Mouse (Mus musculus) hindbrain, embryonic 16.5 days (tissue): ENCODE results near the gene Bpifb5. TPM values are rescaled to one million over a fixed set of nuclear protein-coding genes. Genes with fewer than 3 reads are reported as not detected.
"Not testable (repeated sequence)": the region's sequence is repeated elsewhere in the genome, so short reads cannot be mapped to it uniquely, and the experiment has no call there.

ENCODE experiments used
- ATAC-seq: fragments of 200-750 bp; cut with Nextera tagmentation; 2 replicates; pipeline ENCODE4 v1.8.0; 2017; ENCODE audit warnings: moderate TSS enrichment, moderate library complexity
- H3K27ac ChIP-seq: fragments of 300-500 bp; sonication (generic); 2 replicates; pipeline ENCODE4 v1.5.1; 2014; ENCODE audit warnings: low read depth, mild to moderate bottlenecking, control low read depth, low read length, moderate library complexity
- H3K27me3 ChIP-seq: fragments of 300-500 bp; sonication (generic); replicated peaks from 2 replicates; pipeline ENCODE4 v1.6.1; 2014; ENCODE audit warnings: low read length; ENCODE audit not compliant: control insufficient read depth, insufficient read depth
- H3K36me3 ChIP-seq: fragments of 300-500 bp; sonication (generic); 2 replicates; pipeline ENCODE4 v1.6.1; 2014; ENCODE audit warnings: mild to moderate bottlenecking, low read length, moderate library complexity, mixed read lengths; ENCODE audit not compliant: control insufficient read depth, insufficient read depth
- H3K4me1 ChIP-seq: fragments of 300-500 bp; sonication (generic); 2 replicates; pipeline ENCODE4 v1.6.1; 2014; ENCODE audit warnings: low read depth, low read length; ENCODE audit not compliant: control insufficient read depth, insufficient read depth
- H3K4me2 ChIP-seq: fragments of 300-500 bp; sonication (generic); 2 replicates; pipeline ENCODE4 v1.6.1; 2014; ENCODE audit warnings: mild to moderate bottlenecking, low read length, control low read depth, moderate library complexity
- H3K4me3 ChIP-seq: fragments of 300-500 bp; sonication (generic); 2 replicates; pipeline ENCODE4 v1.5.1; 2014; ENCODE audit warnings: mild to moderate bottlenecking, low read length, control low read depth, moderate library complexity
- H3K9ac ChIP-seq: fragments of 300-500 bp; sonication (generic); 2 replicates; pipeline ENCODE4 v1.6.1; 2014; ENCODE audit warnings: low read depth, mild to moderate bottlenecking, control low read depth, low read length, moderate library complexity
- H3K9me3 ChIP-seq: fragments of 300-500 bp; sonication (generic); 2 replicates; pipeline ENCODE4 v1.6.1; 2014; ENCODE audit warnings: mild to moderate bottlenecking, low read length, moderate library complexity; ENCODE audit not compliant: control insufficient read depth
- WGBS: fragments of 180-500 bp; shearing (Covaris S2); extraction: QIAGEN DNeasy Blood & Tissue Kit; methylation state at CpG from one replicate; pipeline ENCODE4 v1.1.7; 2014; 5-methylcytosine and 5-hydroxymethylcytosine counted together
- polyA plus RNA-seq: library from polyadenylated mRNA; unstranded; fragments of >200 nt; fragmentation: Nextera tagmentation; extraction: Ambion mirVana; gene quantifications from 2 replicates; pipeline ENCODE4 v1.2.1, GENCODE M21; 2015

The Bpifb5 gene
- polyA plus RNA-seq, 1 experiment from 2014 or later, result 0.43 TPM

GRCm38 (mm10) chr2:154255770-154256169, 32.2 kb downstream of the Bpifb5 start:
- H3K9ac ChIP-seq, result no peak overlapping the region
- H3K27ac ChIP-seq, result no peak overlapping the region
- H3K27me3 ChIP-seq, result no peaks in the 10 kb centered on the region
- no peaks in the 10 kb centered on the region for H3K9me3 ChIP-seq
- 86% methylated on average over 4 of the region's 4 CpGs for WGBS
- H3K36me3 ChIP-seq, result no peaks in the 10 kb centered on the region
- H3K4me1 ChIP-seq, result no peaks in the 10 kb centered on the region
- no peak overlapping the region for H3K4me2 ChIP-seq
- no peak for ATAC-seq
- no peak overlapping the region for H3K4me3 ChIP-seq

DNA sequence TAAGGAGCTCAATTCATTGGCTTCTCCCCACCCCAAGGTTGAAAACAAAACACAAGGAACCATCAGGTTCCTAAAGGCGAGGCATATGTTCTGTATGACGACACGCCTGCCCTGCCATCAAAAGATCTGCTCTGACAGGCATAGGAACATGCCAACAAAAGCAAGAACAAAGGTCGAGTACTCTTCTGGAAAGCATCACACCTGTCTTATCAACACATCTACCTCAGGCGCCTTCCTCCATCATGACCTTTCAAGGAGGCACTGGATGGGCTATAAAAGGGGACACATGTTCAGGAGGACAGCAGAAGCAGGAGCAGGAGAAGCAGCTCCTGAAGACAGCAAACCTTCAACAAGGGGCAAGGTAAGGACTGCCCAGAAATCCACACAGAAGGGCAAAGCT, 34.0 kb downstream of the Bpifb5 start, which contains the start of gene Bpifb9a:
Gene Bpifb9a (plus strand): TSS at position 301 of the 400 bp plus-strand sequence.
- H3K4me2 ChIP-seq, H3K27me3 ChIP-seq, H3K9me3 ChIP-seq, H3K9ac ChIP-seq, ATAC-seq, H3K36me3 ChIP-seq, H3K27ac ChIP-seq, H3K4me1 ChIP-seq, H3K4me3 ChIP-seq: not testable (repeated sequence)
- 86% methylated on average over 5 of the region's 5 CpGs for WGBS

DNA sequence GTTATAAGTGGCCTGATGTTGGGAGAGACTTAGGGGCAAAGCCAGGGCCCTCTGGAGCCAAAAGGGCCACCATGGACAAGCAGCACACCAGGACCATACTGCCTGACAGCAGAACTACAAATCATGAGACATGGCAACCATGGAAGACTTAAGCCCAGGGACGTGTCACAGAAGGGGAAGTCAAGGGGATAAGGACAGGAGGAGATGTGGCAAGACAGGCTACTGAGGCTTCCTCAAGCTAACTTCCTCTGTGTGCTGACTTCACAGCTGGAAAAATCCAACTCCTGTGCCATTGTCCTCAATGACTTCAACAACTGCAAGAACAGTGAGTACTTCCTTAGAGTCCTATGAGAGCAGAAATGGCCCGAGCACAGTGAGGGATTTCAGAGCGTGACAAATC, 40.9 kb downstream of the Bpifb5 start:
- 67% methylated on average over 2 of the region's 3 CpGs for WGBS
- not testable (repeated sequence) for H3K27me3 ChIP-seq, H3K4me3 ChIP-seq, H3K36me3 ChIP-seq, H3K9ac ChIP-seq, H3K27ac ChIP-seq, ATAC-seq, H3K4me2 ChIP-seq, H3K9me3 ChIP-seq, H3K4me1 ChIP-seq

Other genes with a start within 250 kb of the Bpifb5 start
- not detected in 2 replicates for gene Bpifa6, start 248.8 kb upstream of the Bpifb5 start, polyA plus RNA-seq
- gene Bpifa2, start 215.5 kb upstream of the Bpifb5 start, polyA plus RNA-seq, result not detected in 2 replicates
- not detected in 2 replicates for gene Bpifa3, start 93.4 kb upstream of the Bpifb5 start, polyA plus RNA-seq
- gene Bpifa1, start 80.9 kb upstream of the Bpifb5 start, polyA plus RNA-seq, result 0.31 TPM in 1 of 2 replicates, not detected in the other
- gene Bpifa5, start 61.1 kb upstream of the Bpifb5 start, polyA plus RNA-seq, result not detected in 2 replicates
- 0.25 and 0.34 TPM in 2 replicates for gene Bpifb1, start 32.9 kb upstream of the Bpifb5 start, polyA plus RNA-seq
- not detected in 2 replicates for gene Bpifb9a, start 34.1 kb downstream of the Bpifb5 start, polyA plus RNA-seq
- not detected in 2 replicates for gene Bpifb9b, start 83.5 kb downstream of the Bpifb5 start, polyA plus RNA-seq
- 13.4 and 15.9 TPM in 2 replicates for gene Cdk5rap1, start 149.3 kb downstream of the Bpifb5 start, polyA plus RNA-seq
- gene Snta1, start 184.4 kb downstream of the Bpifb5 start, polyA plus RNA-seq, result 14.0 and 15.1 TPM in 2 replicates
- gene Cbfa2t2, start 212.7 kb downstream of the Bpifb5 start, polyA plus RNA-seq, result 39.8 and 50.9 TPM in 2 replicates